Mouse (Mus musculus) stomach, adult 2 months (tissue): ENCODE data around the gene Kansl3. TPM values are rescaled to one million over a fixed set of nuclear protein-coding genes. Genes with fewer than 3 reads are reported as not detected.

Experiments
- polyA plus RNA-seq: library from polyadenylated mRNA; depleted of rRNA; stranded (reverse); fragments of >200 nt; gene quantifications from 2 replicates; pipeline ENCODE4 v1.2.3, GENCODE M21; 2012; rRNA removed

Gene Kansl3
- 12.1 and 14.6 TPM in 2 replicates for polyA plus RNA-seq

GRCm38 (mm10) chr1:36368969-36369645, at the start of gene Kansl3:
TSS of gene Kansl3 (minus strand) at chr1:36369181.

DNA sequence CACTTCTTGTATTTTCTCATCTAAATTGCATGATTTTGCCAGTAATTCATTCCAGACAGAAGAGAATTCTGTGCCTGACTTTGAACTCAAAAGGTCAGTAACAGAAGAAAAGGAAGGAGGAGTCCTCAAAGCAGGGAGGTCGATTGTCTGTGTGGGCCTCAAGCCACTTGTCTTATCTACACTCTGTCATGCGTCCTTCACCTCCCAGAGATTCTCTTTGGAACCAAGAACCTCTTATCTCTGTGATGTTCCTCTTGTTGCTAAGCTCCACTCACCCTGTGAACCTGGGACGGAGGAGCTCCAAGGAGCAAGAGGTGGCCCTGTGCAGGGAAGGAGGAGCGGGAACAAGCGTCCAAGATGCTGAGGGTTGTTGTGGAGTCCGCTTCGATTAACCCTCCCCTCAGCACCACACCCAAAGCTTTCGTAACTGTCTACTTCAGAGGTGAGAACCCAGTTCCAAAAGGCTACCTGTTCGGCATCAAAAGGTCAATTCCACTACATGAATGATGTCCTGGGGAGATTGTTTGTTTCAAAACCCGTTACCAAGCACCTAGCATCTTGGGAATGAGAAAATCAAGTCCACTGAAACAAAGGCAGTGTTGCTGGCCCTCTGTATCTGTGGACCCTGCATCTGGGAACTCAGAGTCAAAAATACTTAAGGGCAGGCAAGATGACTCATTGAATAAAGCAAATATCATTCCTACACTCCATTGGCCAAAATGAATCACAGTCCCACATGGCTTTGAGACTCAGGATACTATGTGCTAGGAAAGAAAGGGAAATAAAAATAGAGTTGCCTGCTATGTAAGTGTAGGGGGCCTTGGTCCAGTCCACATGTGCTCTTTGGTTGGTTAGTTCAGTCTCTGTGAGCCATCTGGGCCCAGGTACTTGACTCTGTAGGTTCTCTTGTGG, 3.2 kb upstream of the Kansl3 start, which contains the start of gene Fer1l5:
Fer1l5 (plus strand) TSS at position 358 of the 912 bp plus-strand sequence.

GRCm38 (mm10) chr1:36307495-36308280, 61.3 kb downstream of the Kansl3 start, which contains the start of gene Arid5a:
TSS of gene Arid5a (plus strand) at chr1:36307733.

Other genes starting within 250 kb of the Kansl3 start
- gene Uggt1, start 124.5 kb downstream of the Kansl3 start, polyA plus RNA-seq: 4.3 and 5.5 TPM in 2 replicates
- gene Neurl3, start 94.5 kb downstream of the Kansl3 start, polyA plus RNA-seq: 11.1 and 15.1 TPM in 2 replicates
- 3.7 and 4.1 TPM in 2 replicates for gene Arid5a, start 61.4 kb downstream of the Kansl3 start, polyA plus RNA-seq
- gene Fer1l5, start 3.1 kb upstream of the Kansl3 start, polyA plus RNA-seq: 0.03 TPM in 1 of 2 replicates, not detected in the other
- gene Lman2l, start 76.1 kb upstream of the Kansl3 start, polyA plus RNA-seq: 2.5 and 3.7 TPM in 2 replicates
- gene Cnnm4, start 102.4 kb upstream of the Kansl3 start, polyA plus RNA-seq: 16.8 and 16.9 TPM in 2 replicates
- gene Cnnm3, start 142.7 kb upstream of the Kansl3 start, polyA plus RNA-seq: 13.4 and 15.0 TPM in 2 replicates
- 12.4 and 16.9 TPM in 2 replicates for gene Ankrd23, start 167.7 kb upstream of the Kansl3 start, polyA plus RNA-seq
- not detected in 2 replicates for gene Gm42417, start 170.2 kb upstream of the Kansl3 start, polyA plus RNA-seq
- gene Ankrd39, start 178.3 kb upstream of the Kansl3 start, polyA plus RNA-seq: 9.3 and 13.7 TPM in 2 replicates
- gene Sema4c, start 189.2 kb upstream of the Kansl3 start, polyA plus RNA-seq: 5.6 and 8.1 TPM in 2 replicates